Mouse (Mus musculus) duodenum, adult 2 months (tissue): ENCODE results near the gene Aqr. TPM values are rescaled to one million over a fixed set of nuclear protein-coding genes. Genes with fewer than 3 reads are reported as not detected.

Experiments used
- polyA plus RNA-seq: library from polyadenylated mRNA; depleted of rRNA; stranded (reverse); fragments of >200 nt; gene quantifications from 2 replicates; pipeline ENCODE4 v1.2.3, GENCODE M21; 2012; ENCODE audit warnings: low replicate concordance; rRNA removed

Aqr gene
- polyA plus RNA-seq, result 5.9 and 11.7 TPM in 2 replicates

DNA sequence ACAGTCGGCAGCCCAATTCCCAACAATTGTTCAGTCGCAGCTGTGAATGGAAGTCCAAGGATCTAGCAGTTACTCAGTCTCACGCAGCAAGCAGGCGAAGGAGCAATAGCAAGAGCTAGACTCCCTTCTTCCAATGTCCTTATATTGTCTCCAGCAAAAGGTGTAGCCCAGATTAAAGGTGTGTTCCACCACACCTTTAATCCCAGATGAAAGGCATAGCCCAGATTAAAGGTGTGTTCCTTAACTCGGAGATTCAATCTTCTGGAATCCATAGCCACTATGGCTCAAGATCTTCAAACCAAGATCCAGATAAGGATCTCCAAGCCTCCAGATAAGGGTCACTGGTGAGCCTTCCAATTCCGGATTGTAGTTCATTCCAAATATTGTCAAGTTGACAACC lies at the start of gene Aqr:
Gene Aqr (minus strand): TSS at position 101 of the 400 bp plus-strand sequence.

GRCm38 (mm10) chr2:114200932-114201559 lies 14.2 kb upstream of the Aqr start, which contains the start of gene Zfp770:
Gene Zfp770 (minus strand): TSS chr2:114201469.

GRCm38 (mm10) chr2:114052696-114053598 lies 133.9 kb downstream of the Aqr start, which contains the start of gene Actc1:
Gene Actc1 (minus strand): TSS chr2:114053548.

Other genes with a start within 250 kb of the Aqr start
- gene Gjd2, start 173.4 kb downstream of the Aqr start, polyA plus RNA-seq, result 0.18 TPM in 1 of 2 replicates, not detected in the other
- 1.1 and 2.0 TPM in 2 replicates for gene Actc1, start 133.5 kb downstream of the Aqr start, polyA plus RNA-seq
- gene Zfp770, start 14.4 kb upstream of the Aqr start, polyA plus RNA-seq, result 0.07 and 0.12 TPM in 2 replicates